Mouse (Mus musculus): ENCODE results near the gene Rnf181. TPM values are rescaled to one million over a fixed set of nuclear protein-coding genes. Genes with fewer than 3 reads are reported as not detected.

The Rnf181 gene
- total RNA-seq, 2 experiments from 2014 or later: 70.4 to 73.7 TPM

Other genes starting within 250 kb of the Rnf181 start
- gene Atoh8, start 131.4 kb downstream of the Rnf181 start, total RNA-seq (2021): 1 to 10 TPM; 1.2 to 1.3 TPM
- not detected for gene Sftpb, start 62.3 kb downstream of the Rnf181 start, total RNA-seq (2021)
- 10 to 100 TPM; 34.3 to 34.9 TPM for gene Usp39, start 21.8 kb downstream of the Rnf181 start, total RNA-seq (2021)
- gene 0610030E20Rik, start 19.6 kb downstream of the Rnf181 start, total RNA-seq (2021): 10 to 100 TPM; 13.2 to 15.4 TPM
- 10 to 100 TPM; 10.4 to 11.8 TPM for gene Tmem150a, start 11.5 kb downstream of the Rnf181 start, total RNA-seq (2021)
- gene Vamp5, start 13.5 kb upstream of the Rnf181 start, total RNA-seq (2021): 1 to 10 TPM; 4.2 to 7.1 TPM
- gene Vamp8, start 23.7 kb upstream of the Rnf181 start, total RNA-seq (2021): 10 to 100 TPM in 1 of 2 experiments, 1 to 10 TPM in 1; 9.6 to 11.0 TPM
- gene Ggcx, start 47.4 kb upstream of the Rnf181 start, total RNA-seq (2021): 10 to 100 TPM; 22.3 to 23.1 TPM
- gene Mat2a, start 72.6 kb upstream of the Rnf181 start, total RNA-seq (2021): 100 to 1,000 TPM; 170 to 173 TPM
- gene Sh2d6, start 154.8 kb upstream of the Rnf181 start, total RNA-seq (2021): under 1 TPM; 0.70 to 0.92 TPM
- 1 to 10 TPM; 3.3 to 3.6 TPM for gene Capg, start 177.4 kb upstream of the Rnf181 start, total RNA-seq (2021)
- 10 to 100 TPM; 15.9 to 17.3 TPM for gene Elmod3, start 231.5 kb upstream of the Rnf181 start, total RNA-seq (2021)
- gene Retsat, start 231.5 kb upstream of the Rnf181 start, total RNA-seq (2021): 10 to 100 TPM; 41.6 to 43.8 TPM